Mouse (Mus musculus) kidney, postnatal 25 days (tissue): ENCODE data around the gene Nudt3.
A peak's percentile ranks its signal among the peaks of the same experiment; 100 is the strongest.

Experiments used
- DNase-seq, 2 experiments: peaks; one replicate each; pipeline ENCODE4 v3.0.0; 2021; ENCODE audit warnings: mixed read lengths in 2 of 2

The Nudt3 gene

DNA sequence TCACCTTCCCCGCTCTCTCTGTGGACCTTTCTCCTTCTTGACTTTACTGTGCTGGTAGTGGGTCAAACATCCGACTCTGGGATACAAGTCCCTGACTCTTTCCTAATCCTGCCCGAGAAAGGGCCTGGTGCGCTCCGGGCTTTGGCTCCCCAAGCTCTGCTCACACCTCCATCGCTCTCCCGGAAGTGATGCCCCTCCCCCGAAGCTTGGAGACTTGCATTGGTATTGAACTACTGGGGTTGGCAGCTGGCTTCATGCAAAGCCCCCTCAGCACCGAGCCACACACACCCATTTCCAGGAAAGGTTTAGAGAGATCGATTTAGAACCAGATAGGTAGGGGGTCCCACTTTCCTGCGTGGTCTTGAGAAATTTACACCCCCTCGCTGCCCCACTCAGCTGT, 77.3 kb downstream of the Nudt3 start:
- DNase-seq: no peak

DNA sequence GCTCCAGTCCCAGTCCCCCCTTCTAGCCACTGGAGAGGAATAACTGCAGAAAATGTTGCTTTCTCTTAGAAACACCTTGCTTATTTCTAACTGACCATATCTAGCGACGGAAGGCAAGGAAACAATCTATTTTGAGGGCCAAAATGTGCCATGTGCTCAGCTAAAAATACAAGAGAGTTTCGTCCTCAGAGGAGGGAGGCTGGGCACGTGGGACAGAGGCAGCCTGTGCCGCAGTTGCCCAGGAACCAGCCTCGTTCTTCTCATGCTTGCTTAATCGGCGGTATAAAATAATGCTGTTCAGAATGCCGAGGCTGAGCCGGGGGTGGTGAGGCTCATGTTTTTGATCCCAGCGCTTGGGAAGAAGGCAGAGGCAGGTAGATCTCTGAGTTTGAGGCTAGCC, 78.7 kb downstream of the Nudt3 start:
- no peak for DNase-seq

DNA sequence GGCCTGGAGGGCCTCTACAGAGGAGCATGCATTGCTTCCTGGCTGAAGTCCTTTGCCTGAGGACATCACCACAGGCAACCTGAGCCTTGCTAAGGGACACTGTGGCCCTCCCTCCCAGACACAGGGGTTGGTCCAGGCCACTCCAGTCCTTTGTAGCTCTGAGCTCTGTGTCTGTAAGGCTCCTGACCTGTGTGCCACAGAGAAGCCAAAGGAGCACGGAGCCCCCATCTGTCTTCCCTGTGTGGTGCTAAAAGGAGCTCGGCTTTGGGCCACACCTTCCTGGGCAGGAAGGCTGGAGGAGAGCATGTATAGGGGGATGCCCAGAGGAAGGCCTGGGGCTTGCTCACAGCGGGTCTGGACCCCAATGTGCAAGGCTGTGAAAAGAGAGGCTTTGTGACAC, 81.3 kb downstream of the Nudt3 start:
- DNase-seq: no peak

DNA sequence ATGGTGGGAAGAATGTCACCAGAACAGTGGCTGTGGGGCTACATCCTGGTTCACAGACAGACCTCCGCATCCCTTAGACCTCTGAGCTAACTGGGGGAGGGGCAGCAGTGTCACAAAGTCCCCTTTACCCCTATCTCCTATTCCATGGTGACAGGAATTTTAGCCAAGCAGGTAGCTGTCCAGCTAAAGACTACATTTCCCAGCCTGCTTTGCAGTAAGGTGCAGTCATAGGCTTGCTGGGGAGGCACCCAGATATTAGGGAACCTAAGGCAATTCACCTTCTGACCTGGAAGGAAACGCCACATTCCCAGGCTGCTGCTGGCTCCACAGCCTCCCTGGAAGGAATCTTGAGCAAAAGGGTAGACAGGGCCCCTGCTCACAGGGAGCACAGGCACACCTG, 82.0 kb downstream of the Nudt3 start:
- DNase-seq: no peak

DNA sequence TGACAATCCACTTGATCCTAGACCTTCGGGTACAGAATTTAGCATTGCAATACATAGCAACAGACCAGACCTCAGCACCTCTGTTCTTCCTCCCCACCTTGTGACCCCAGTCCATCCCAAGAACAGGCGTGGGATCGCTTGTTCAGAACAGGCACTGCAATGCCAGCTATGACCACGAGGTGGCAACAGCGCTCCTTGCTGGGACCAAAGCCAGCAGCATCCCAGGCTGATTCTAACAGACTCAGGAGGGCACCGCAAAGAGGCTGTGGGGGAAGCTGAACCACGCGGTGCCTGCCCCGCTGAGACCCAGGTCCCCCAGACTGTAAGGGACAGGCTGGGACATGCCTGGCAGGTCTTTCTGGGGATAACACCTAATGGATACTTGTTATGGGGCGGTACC, 88.6 kb downstream of the Nudt3 start:
- DNase-seq: peak; percentile 79 to 91

DNA sequence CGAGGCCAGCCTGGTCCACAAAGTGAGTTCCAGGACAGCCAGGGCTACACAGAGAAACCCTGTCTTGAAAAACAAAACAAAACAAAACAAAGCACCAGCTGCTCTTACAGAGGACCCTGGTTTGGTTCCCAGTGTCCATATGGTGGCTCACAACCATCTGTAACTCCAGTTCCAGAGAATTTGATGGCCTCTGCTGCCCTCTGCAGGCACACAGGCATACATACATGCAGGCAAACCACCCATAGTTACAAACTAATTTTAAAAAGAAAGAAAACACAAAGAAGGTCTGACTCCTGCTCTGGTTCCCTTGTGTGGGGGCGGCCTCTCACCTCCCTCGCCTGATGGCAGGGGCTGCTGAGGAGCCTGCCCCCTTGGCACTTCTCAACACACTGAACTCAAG, 89.9 kb downstream of the Nudt3 start:
- no peak for DNase-seq

DNA sequence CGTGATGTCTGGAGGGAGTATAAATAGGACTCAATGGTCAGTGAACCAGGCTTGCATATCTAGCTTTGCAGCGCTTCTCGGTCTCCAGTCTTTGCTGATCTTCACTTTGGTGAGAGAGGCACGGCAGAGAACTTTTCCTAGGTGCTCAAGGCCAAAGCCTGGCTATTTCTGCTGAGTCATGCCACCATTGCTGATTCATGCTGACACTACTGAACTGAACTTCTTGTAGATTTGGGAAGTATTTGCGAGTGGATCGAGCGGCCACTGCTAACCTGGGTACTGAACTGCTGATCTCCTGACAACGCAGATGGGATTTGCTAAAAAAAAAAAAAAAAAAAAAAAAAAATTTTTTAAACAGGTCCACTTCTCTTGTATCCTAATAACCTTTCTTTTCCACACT, 91.2 kb downstream of the Nudt3 start:
- DNase-seq: no peak
